Mouse (Mus musculus): ENCODE measurements around the gene Snrnp25. TPM values are rescaled to one million over a fixed set of nuclear protein-coding genes. Genes with fewer than 3 reads are reported as not detected.
A peak's percentile ranks its signal among the peaks of the same experiment; 100 is the strongest.

Gene Snrnp25
- total RNA-seq (2012; rRNA removed) (113 and 123 TPM in 2 replicates), total RNA-seq (2014; rRNA removed) (162 and 208 TPM in 2 replicates), polyA plus RNA-seq (2012; ENCODE audit: insufficient read length, low read depth) (106 and 131 TPM in 2 replicates)

- peak; percentile 100 for DNase-seq (ENCODE audit: extremely low read depth)
- H3K4me1 ChIP-seq (ENCODE audit: control insufficient read depth in 1 of 2, insufficient read depth in 2 of 2): peaks cover 7 to 54% of the 10 kb centered on the region in 2 experiments
- H3K27me3 ChIP-seq (replicated peaks): no peaks in the 10 kb centered on the region
- peak within 1 kb of the TSS; percentile 87 for H3K9ac ChIP-seq (ENCODE audit: insufficient read depth, low read depth)
- TF ChIP-seq ETS1 (conservative IDR thresholded peaks at IDR 0.05; ENCODE audit: low read depth, low read length) (no peak; the same call in 1 of the 2 replicates), NELFE (IDR thresholded peaks at IDR 0.05; ENCODE audit: low read depth, low read length) (peak; percentile 94), MEF2A (IDR thresholded peaks at IDR 0.05; ENCODE audit: borderline replicate concordance, low read depth, low read length) (no peak), E2F4 (IDR thresholded peaks at IDR 0.05; ENCODE audit: insufficient replicate concordance, low read depth, low read length) (peak; percentile 93; the same call in 1 of the 2 replicates), NRF1 (IDR thresholded peaks at IDR 0.05; ENCODE audit: low read depth, low read length) (peak; percentile 96), SIN3A (IDR thresholded peaks at IDR 0.05; ENCODE audit: low read length) (peak; percentile 98), ELF1 (IDR thresholded peaks at IDR 0.05; ENCODE audit: low read depth, low read length) (peak; percentile 78), KAT2A (IDR thresholded peaks at IDR 0.05; ENCODE audit: insufficient replicate concordance, low read length) (peak; percentile 69; the same call in 1 of the 2 replicates), JUND (conservative IDR thresholded peaks at IDR 0.05; ENCODE audit: low read depth, low read length) (no peak), TCF12 (IDR thresholded peaks at IDR 0.05; ENCODE audit: low read depth, low read length) (peak; percentile 85), ZMIZ1 (IDR thresholded peaks at IDR 0.05; ENCODE audit: low read depth, low read length) (peak; percentile 96), CHD2 (IDR thresholded peaks at IDR 0.05; ENCODE audit: low read length) (peak; percentile 92), POLR2AphosphoS2 (IDR thresholded peaks at IDR 0.05; ENCODE audit: low read depth, low read length) (peak; percentile 80), ZKSCAN1 (IDR thresholded peaks at IDR 0.05; ENCODE audit: borderline replicate concordance, low read depth, low read length) (no peak), MXI1 (IDR thresholded peaks at IDR 0.05; ENCODE audit: low read depth, low read length) (peak; percentile 94), CHD1 (IDR thresholded peaks at IDR 0.05; ENCODE audit: low read depth, low read length) (no peak), ZC3H11A (IDR thresholded peaks at IDR 0.05; ENCODE audit: low read depth, low read length) (no peak), IRF4 (IDR thresholded peaks at IDR 0.05; ENCODE audit: low read depth, low read length) (peak; percentile 41; the same call in 1 of the 2 replicates), CTCF (conservative IDR thresholded peaks at IDR 0.05 in 1 of 2, IDR thresholded peaks at IDR 0.05 in 1 of 2; ENCODE audit: low read depth in 2 of 2, low read length in 2 of 2) (peak in 1 of 2 experiments; percentile 72; a peak in 3 of 4 replicates), RAD21 (IDR thresholded peaks at IDR 0.05; ENCODE audit: low read depth, low read length) (peak; percentile 47), MAZ (IDR thresholded peaks at IDR 0.05; ENCODE audit: low read depth, low read length) (0 out of 2 replicates have a peak, but pooled peaks have one; percentile 25), JUN (IDR thresholded peaks at IDR 0.05; ENCODE audit: insufficient read depth, low read depth, low read length) (no peak), ZNF384 (IDR thresholded peaks at IDR 0.05; ENCODE audit: low read depth, low read length) (no peak), GABPA (IDR thresholded peaks at IDR 0.05; ENCODE audit: insufficient replicate concordance, low read depth, low read length) (no peak), MAFK (IDR thresholded peaks at IDR 0.05; ENCODE audit: insufficient replicate concordance, low read length) (no peak), EP300 (IDR thresholded peaks at IDR 0.05; ENCODE audit: low read length) (no peak), MAX (IDR thresholded peaks at IDR 0.05; ENCODE audit: low read length) (peak; percentile 90), UBTF (IDR thresholded peaks at IDR 0.05; ENCODE audit: low read depth, low read length) (0 out of 2 replicates have a peak, but pooled peaks have one; percentile 22), MYC (IDR thresholded peaks at IDR 0.05; ENCODE audit: low read depth, low read length) (no peak), SMC3 (IDR thresholded peaks at IDR 0.05; ENCODE audit: low read depth, low read length) (peak; percentile 63), BHLHE40 (IDR thresholded peaks at IDR 0.05; ENCODE audit: low read depth, low read length) (peak; percentile 87), RCOR1 (conservative IDR thresholded peaks at IDR 0.05; ENCODE audit: low read depth, low read length) (no peak; the same call in 1 of the 2 replicates), POLR2A (IDR thresholded peaks at IDR 0.05; ENCODE audit: low read depth, low read length) (peak; percentile 93), HCFC1 (IDR thresholded peaks at IDR 0.05; ENCODE audit: low read depth, low read length) (peak; percentile 81), USF1 (IDR thresholded peaks at IDR 0.05; ENCODE audit: low read depth, low read length) (peak; percentile 85), USF2 (conservative IDR thresholded peaks at IDR 0.05; ENCODE audit: low read depth, low read length) (peak; percentile 64), TBP (conservative IDR thresholded peaks at IDR 0.05; ENCODE audit: low read depth, low read length) (peak; percentile 73), PAX5 (IDR thresholded peaks at IDR 0.05; ENCODE audit: low read length) (no peak)
- in situ Hi-C loops (cut with MboI; ENCODE audit: low pct_ligation_motif_present, low pct_unique_long_range_greater_than_20kb, low sequenced_read_pairs) (no loop called here), dilution Hi-C loops (cut with MboI; ENCODE audit: extremely low pct_ligation_motif_present, extremely low pct_unique_long_range_greater_than_20kb, low sequenced_read_pairs) (no loop called here)
- peak within 1 kb of the TSS; percentile 69 for H3K4me2 ChIP-seq (ENCODE audit: insufficient read depth, low read depth, poor library complexity, severe bottlenecking)
- peaks cover 33 to 38% of the 10 kb centered on the region in 2 experiments for H3K36me3 ChIP-seq (replicated peaks in 1 of 2; ENCODE audit: control insufficient read depth in 1 of 2, insufficient read depth in 1 of 2, low read length in 1 of 2)
- no peaks in the 10 kb centered on the region for H3K9me3 ChIP-seq (replicated peaks; ENCODE audit: low read length)
- peak within 1 kb of the TSS; percentile 69 to 94 (median 94) for H3K4me3 ChIP-seq (replicated peaks in 1 of 3; ENCODE audit: low read depth in 2 of 3, low read length in 2 of 3, poor library complexity in 1 of 3)
- peak within 1 kb of the TSS; percentile 2; the same call in 1 of the 2 replicates for H3K27ac ChIP-seq (ENCODE audit: insufficient read depth, low read depth)
- no peaks in the 10 kb centered on the region for H3K79me2 ChIP-seq (replicated peaks; ENCODE audit: control insufficient read depth, extremely low read depth, insufficient read depth, poor library complexity, severe bottlenecking)
Observed at GRCm38 (mm10) chr11:32205058-32205873, at the start of gene Snrnp25. Gene Snrnp25 (plus strand): TSS chr11:32205415.
